Mouse (Mus musculus) liver, adult 2 months (tissue): ENCODE measurements around the gene Spata2. TPM values are rescaled to one million over a fixed set of nuclear protein-coding genes. Genes with fewer than 3 reads are reported as not detected.

Experiments
- DNase-seq: peaks from one replicate; pipeline ENCODE4 v3.0.0-alpha.2; 2011; ENCODE audit warnings: low read depth, low spot score; ENCODE audit errors: extremely low read depth
- H3K27ac ChIP-seq: fragments of 200-500 bp; replicated peaks from 2 replicates; pipeline ENCODE4 v1.5.1; 2012; ENCODE audit warnings: low read depth, mild to moderate bottlenecking, control low read depth, inconsistent platforms, low read length; ENCODE audit not compliant: insufficient read depth
- H3K27me3 ChIP-seq: fragments of 200-500 bp; 2 replicates; pipeline ENCODE4 v1.6.1; 2012; ENCODE audit warnings: mild to moderate bottlenecking, moderate library complexity, low read length, inconsistent platforms; ENCODE audit not compliant: control insufficient read depth, insufficient read depth
- H3K36me3 ChIP-seq: fragments of 200-500 bp; 2 replicates; pipeline ENCODE4 v1.6.1; 2012; ENCODE audit warnings: low read length, inconsistent platforms; ENCODE audit not compliant: control insufficient read depth, insufficient read depth
- H3K4me1 ChIP-seq: fragments of 200-500 bp; 2 replicates; pipeline ENCODE4 v1.6.1; 2011; ENCODE audit warnings: low read length; ENCODE audit not compliant: control insufficient read depth, insufficient read depth
- H3K4me3 ChIP-seq: fragments of 200-500 bp; 2 replicates; pipeline ENCODE4 v1.5.1; 2011; ENCODE audit warnings: low read depth, mild to moderate bottlenecking, control low read depth, low read length, moderate library complexity; ENCODE audit not compliant: insufficient read depth
- H3K79me2 ChIP-seq: fragments of 200-500 bp; 2 replicates; pipeline ENCODE4 v1.6.1; 2012; ENCODE audit warnings: inconsistent platforms, mild to moderate bottlenecking, low read length, moderate library complexity; ENCODE audit not compliant: control insufficient read depth, insufficient read depth
- H3K9ac ChIP-seq: fragments of 200-500 bp; 2 replicates; pipeline ENCODE4 v1.6.1; 2012; ENCODE audit warnings: low read depth, mild to moderate bottlenecking, control low read depth, inconsistent platforms, low read length
- CTCF ChIP-seq: fragments of 200-500 bp; IDR thresholded peaks from 2 replicates; pipeline ENCODE4 v1.5.1; 2011; ENCODE audit warnings: low read depth, low read length, control low read depth
- POLR2A ChIP-seq: fragments of 200-500 bp; IDR thresholded peaks from 2 replicates; pipeline ENCODE4 v1.6.1; 2011; ENCODE audit warnings: low read length, control low read depth; ENCODE audit not compliant: insufficient read depth; ENCODE audit errors: extremely low read depth
- WGBS: fragments of 180-500 bp; shearing (Covaris S2); methylation state at CpG from one replicate; pipeline ENCODE4 v1.1.7; 2018; 5-methylcytosine and 5-hydroxymethylcytosine counted together
- polyA plus RNA-seq: library from polyadenylated mRNA; depleted of rRNA; stranded (reverse); fragments of >200 nt; gene quantifications from 2 replicates; pipeline ENCODE4 v1.2.3, GENCODE M21; 2012
- total RNA-seq: library from RNA; depleted of rRNA; stranded (reverse); fragments of >200 nt; gene quantifications from 2 replicates; pipeline ENCODE4 v1.2.3, GENCODE M21; 2014

Spata2 gene
- total and polyA plus RNA-seq, 2 experiments: 2.5 to 10.7 TPM

DNA sequence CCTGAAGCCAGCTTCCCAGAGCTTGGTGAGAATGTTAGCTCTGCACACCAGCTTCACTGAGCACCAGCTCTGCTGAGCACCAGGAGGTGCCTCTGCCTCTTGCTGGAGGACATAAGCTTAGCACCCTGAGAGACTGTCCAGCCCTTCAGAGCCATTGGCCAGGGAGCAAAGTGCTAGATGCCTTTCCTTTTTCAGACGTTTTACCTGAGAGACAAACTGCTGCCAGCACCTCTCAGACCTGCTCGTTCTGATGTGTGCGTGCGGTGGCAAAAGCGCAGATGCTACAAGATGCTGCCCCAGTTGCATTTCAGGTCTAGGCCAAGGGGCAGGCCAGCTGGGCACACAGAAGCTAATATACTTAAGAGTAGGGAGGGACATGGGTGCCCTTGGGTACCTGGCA is 17.1 kb downstream of the Spata2 start:
- Histone ChIP-seq H3K36me3 (0 out of 2 replicates have a peak, but pooled peaks cover 2% of the 10 kb centered on the region), H3K4me3 (no peak overlapping the region), H3K79me2 (no peaks in the 10 kb centered on the region), H3K4me1 (no peaks in the 10 kb centered on the region), H3K9ac (no peak overlapping the region), H3K27ac (no peak overlapping the region), H3K27me3 (no peaks in the 10 kb centered on the region)
- DNase-seq: no peak
- 81% methylated on average over 5 of the region's 5 CpGs for WGBS
- TF ChIP-seq POLR2A (no peak), CTCF (no peak)

DNA sequence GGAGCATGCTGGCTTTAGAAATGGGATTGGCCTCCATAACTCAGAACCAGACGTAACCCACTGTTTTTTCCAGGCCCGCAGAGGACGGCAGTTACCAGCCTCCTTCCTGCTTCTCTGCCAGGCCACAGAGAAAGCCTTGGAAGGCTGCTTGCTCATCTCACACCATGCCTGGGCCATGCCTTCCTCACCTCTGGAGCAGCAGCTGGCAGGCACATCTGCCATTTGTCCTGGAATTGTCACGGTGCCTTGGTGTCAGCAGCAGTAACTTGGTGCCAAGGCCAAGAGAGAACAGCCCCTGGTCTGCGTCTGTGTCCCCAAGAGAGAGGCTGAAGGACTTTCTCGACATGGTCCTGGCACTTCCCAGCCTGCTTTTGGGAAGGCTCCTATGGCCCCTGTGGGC is 18.5 kb downstream of the Spata2 start:
- TF ChIP-seq CTCF (no peak), POLR2A (no peak)
- peaks cover 3% of the 10 kb centered on the region; the same call in 1 of the 2 replicates for H3K36me3 ChIP-seq
- no peak for DNase-seq
- no peak overlapping the region for H3K4me3 ChIP-seq
- no peaks in the 10 kb centered on the region for H3K79me2 ChIP-seq
- H3K9ac ChIP-seq: no peak overlapping the region
- H3K27me3 ChIP-seq: no peaks in the 10 kb centered on the region
- WGBS: 88% methylated on average over 6 of the region's 6 CpGs
- H3K27ac ChIP-seq: no peak overlapping the region
- no peaks in the 10 kb centered on the region for H3K4me1 ChIP-seq

DNA sequence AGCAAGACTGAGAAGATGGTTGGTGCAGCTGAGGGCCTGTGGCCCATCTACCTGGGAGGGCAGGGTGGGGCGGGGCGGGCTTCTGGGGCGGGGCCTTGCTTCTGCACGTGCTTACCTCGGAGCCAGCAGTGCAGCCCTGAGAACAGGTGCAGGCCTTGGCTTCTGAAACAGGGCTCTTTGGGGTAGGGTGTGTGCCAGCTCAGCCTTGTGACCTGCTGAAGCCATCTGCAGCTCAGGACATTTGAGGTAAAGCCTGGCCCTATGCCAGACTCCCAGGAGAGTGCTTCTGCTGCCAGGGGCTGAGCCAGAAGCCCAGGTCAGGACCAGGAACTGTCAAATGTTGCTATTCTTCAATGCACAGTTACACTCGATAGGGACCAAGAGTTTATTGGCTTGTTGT is 21.1 kb downstream of the Spata2 start:
- Histone ChIP-seq H3K36me3 (peaks cover 4% of the 10 kb centered on the region; the same call in 1 of the 2 replicates), H3K4me1 (no peaks in the 10 kb centered on the region)
- WGBS: 90% methylated on average over 6 of the region's 6 CpGs

DNA sequence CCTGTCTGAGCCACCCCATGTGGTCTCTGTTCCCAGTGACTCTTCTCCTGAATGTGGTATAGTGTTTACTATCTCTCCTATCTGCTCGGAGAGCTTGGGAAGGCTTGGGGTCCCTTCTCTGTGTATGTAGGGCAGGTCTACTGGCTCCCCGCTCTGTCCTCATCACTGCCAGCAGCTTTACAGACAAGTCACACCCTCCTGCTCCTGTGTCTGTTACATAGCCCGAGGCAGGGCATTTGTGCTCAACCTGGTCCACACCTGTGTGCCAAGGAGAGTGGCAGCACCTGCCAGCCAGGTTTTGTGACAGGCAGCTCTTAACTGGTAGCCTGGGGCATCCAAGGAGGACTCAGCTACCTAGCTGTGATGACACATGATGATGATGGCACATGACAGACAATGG is 22.1 kb downstream of the Spata2 start:
- no peaks in the 10 kb centered on the region for H3K4me1 ChIP-seq
- TF ChIP-seq CTCF (no peak), POLR2A (no peak)
- no peak overlapping the region for H3K4me3 ChIP-seq
- no peaks in the 10 kb centered on the region for H3K27me3 ChIP-seq
- no peak overlapping the region for H3K27ac ChIP-seq
- H3K36me3 ChIP-seq: peaks cover 7% of the 10 kb centered on the region; the same call in 1 of the 2 replicates
- DNase-seq: no peak
- no peaks in the 10 kb centered on the region for H3K79me2 ChIP-seq
- H3K9ac ChIP-seq: no peak overlapping the region
- 88% methylated on average over 3 of the region's 3 CpGs for WGBS

More for the DNA sequence above, 21.1 kb downstream of the Spata2 start:
- DNase-seq: no peak
- Histone ChIP-seq H3K79me2 (no peaks in the 10 kb centered on the region), H3K9ac (no peak overlapping the region), H3K27me3 (no peaks in the 10 kb centered on the region), H3K4me3 (no peak overlapping the region), H3K27ac (no peak overlapping the region)
- TF ChIP-seq CTCF (no peak), POLR2A (no peak)

DNA sequence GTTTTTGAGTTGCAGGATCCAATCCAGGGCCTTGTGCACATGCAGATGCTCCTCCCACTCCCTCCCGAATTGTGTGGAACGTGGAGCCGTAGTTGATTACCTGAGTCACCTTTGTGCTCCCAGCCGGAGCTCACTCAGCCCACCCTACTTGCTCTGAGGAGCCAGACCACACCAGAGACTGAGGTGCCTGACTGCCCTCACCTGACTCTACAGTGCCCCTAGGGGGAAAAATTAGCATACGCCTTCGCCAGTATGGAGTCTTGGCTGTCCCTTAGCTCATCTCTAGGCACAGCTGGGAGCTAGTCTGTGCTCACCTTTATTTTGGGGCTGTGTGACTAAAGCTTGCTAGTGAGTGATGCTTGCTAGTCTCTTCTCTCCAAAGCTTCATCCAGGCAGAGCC is 24.2 kb downstream of the Spata2 start:
- Histone ChIP-seq H3K79me2 (no peaks in the 10 kb centered on the region), H3K36me3 (peaks cover 9% of the 10 kb centered on the region; the same call in 1 of the 2 replicates), H3K4me1 (no peaks in the 10 kb centered on the region), H3K27me3 (no peaks in the 10 kb centered on the region), H3K27ac (no peak overlapping the region), H3K9ac (no peak overlapping the region), H3K4me3 (no peak overlapping the region)
- 95% methylated on average over 6 of the region's 6 CpGs for WGBS
- no peak for TF ChIP-seq CTCF
- DNase-seq: no peak

DNA sequence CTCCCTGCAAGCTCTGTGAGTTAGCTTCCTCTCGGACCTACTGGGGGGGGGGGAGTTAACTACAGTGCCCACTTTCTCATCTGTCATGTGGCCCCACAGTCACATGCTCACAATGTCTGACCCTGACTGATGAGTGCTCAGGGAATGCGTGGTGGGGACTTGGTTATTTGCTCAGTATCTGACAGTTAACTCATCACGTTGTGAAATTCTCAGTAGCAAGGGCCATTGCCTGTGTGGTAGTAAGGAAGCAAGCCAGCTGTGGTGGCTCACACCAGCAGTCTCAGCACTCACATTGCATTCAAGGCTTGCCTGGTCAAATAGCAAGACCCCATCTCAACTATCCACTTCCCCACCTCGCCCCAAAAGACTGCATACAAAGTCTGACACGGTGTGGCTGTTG is 25.5 kb downstream of the Spata2 start:
- Histone ChIP-seq H3K4me1 (no peaks in the 10 kb centered on the region), H3K9ac (no peak overlapping the region), H3K27ac (no peak overlapping the region), H3K4me3 (no peak overlapping the region), H3K27me3 (no peaks in the 10 kb centered on the region), H3K36me3 (peaks cover 9% of the 10 kb centered on the region; the same call in 1 of the 2 replicates), H3K79me2 (no peaks in the 10 kb centered on the region)
- DNase-seq: no peak
- 74% methylated on average over 5 of the region's 5 CpGs for WGBS
- TF ChIP-seq CTCF: no peak
- no peak for TF ChIP-seq POLR2A
